Mouse (Mus musculus) adrenal gland, postnatal 25 days (tissue): Measurements from ENCODE around the gene Setd7. TPM values are rescaled to one million over a fixed set of nuclear protein-coding genes. Genes with fewer than 3 reads are reported as not detected.
"Not testable (repeated sequence)": the region's sequence is repeated elsewhere in the genome, so short reads cannot be mapped to it uniquely, and the experiment has no call there.

Experiments
- DNase-seq: peaks from one replicate; pipeline ENCODE4 v3.0.0; 2021; ENCODE audit warnings: mixed read lengths
- long read RNA-seq: library from polyadenylated mRNA; stranded (forward); transcript quantifications from one replicate; pipeline ENCODE4 v2.0.0, GENCODE M21; 2021
- total RNA-seq: library from RNA; stranded (reverse); gene quantifications from 2 replicates; pipeline ENCODE4 v1.2.3, GENCODE M21; 2021

Setd7 gene
- 38.5 and 53.8 TPM in 2 replicates for total RNA-seq
- long read RNA-seq, full-length matches to known transcripts, result 1 of 16 reads
- long read RNA-seq, partial matches to known transcripts, result 0 of 16 reads
- long read RNA-seq, other reads (novel, unspliced or antisense), result 15 of 16 reads

GRCm38 (mm10) chr3:51560511-51561108, at the start of gene Setd7:
Gene Setd7, minus strand, starts transcription at chr3:51560879.
- DNase-seq, result peak; percentile 75

GRCm38 (mm10) chr3:51604489-51604888, 43.8 kb upstream of the Setd7 start:
- no peak for DNase-seq

- peak; percentile 44 for DNase-seq
Measured at GRCm38 (mm10) chr3:51603705-51604291, 43.1 kb upstream of the Setd7 start.

GRCm38 (mm10) chr3:51601461-51601860, 40.8 kb upstream of the Setd7 start:
- no peak for DNase-seq

- no peak for DNase-seq
Measured at GRCm38 (mm10) chr3:51600728-51601127, 40.0 kb upstream of the Setd7 start.

GRCm38 (mm10) chr3:51599057-51599630, 38.5 kb upstream of the Setd7 start:
- DNase-seq, result no peak

GRCm38 (mm10) chr3:51596538-51596937, 35.9 kb upstream of the Setd7 start:
- no peak for DNase-seq

GRCm38 (mm10) chr3:51593506-51593905, 32.8 kb upstream of the Setd7 start:
- DNase-seq, result no peak

GRCm38 (mm10) chr3:51591591-51591990, 30.9 kb upstream of the Setd7 start:
- DNase-seq, result no peak

- DNase-seq, result no peak
Measured at GRCm38 (mm10) chr3:51590207-51590892, 29.7 kb upstream of the Setd7 start.

- DNase-seq, result no peak
Measured at GRCm38 (mm10) chr3:51587697-51588262, 27.1 kb upstream of the Setd7 start.

- DNase-seq, result peak; percentile 78
Measured at GRCm38 (mm10) chr3:51583574-51584391, 23.1 kb upstream of the Setd7 start.

GRCm38 (mm10) chr3:51579243-51579642, 18.6 kb upstream of the Setd7 start:
- DNase-seq, result not testable (repeated sequence)

- DNase-seq, result peak; percentile 67
Measured at GRCm38 (mm10) chr3:51577816-51578749, 17.4 kb upstream of the Setd7 start.

- DNase-seq, result no peak
Measured at GRCm38 (mm10) chr3:51577359-51577758, 16.7 kb upstream of the Setd7 start.

- DNase-seq, result no peak
Measured at GRCm38 (mm10) chr3:51573915-51574314, 13.2 kb upstream of the Setd7 start.

- DNase-seq, result no peak
Measured at GRCm38 (mm10) chr3:51570200-51570599, 9.5 kb upstream of the Setd7 start.

- DNase-seq, result no peak
Measured at GRCm38 (mm10) chr3:51561993-51562385, 1.3 kb upstream of the Setd7 start.

GRCm38 (mm10) chr3:51561109-51561992, 672 bp upstream of the Setd7 start:
- DNase-seq, result peak; percentile 69
